Mouse (Mus musculus) testis, adult 2 months (tissue): Measurements from ENCODE around the gene Slc22a29. TPM values are rescaled to one million over a fixed set of nuclear protein-coding genes. Genes with fewer than 3 reads are reported as not detected.
A peak's percentile ranks its signal among the peaks of the same experiment; 100 is the strongest.
"Not testable (repeated sequence)": the region's sequence is repeated elsewhere in the genome, so short reads cannot be mapped to it uniquely, and the experiment has no call there.

Experiments used
- H3K27ac ChIP-seq: fragments of 200-500 bp; 2 replicates; pipeline ENCODE4 v1.5.1; 2012; ENCODE audit warnings: low read depth, low read length; ENCODE audit not compliant: control insufficient read depth, insufficient read depth
- H3K27me3 ChIP-seq: fragments of 200-500 bp; 2 replicates; pipeline ENCODE4 v1.6.1; 2012; ENCODE audit warnings: mild to moderate bottlenecking, low read length, moderate library complexity; ENCODE audit not compliant: control insufficient read depth, insufficient read depth
- H3K36me3 ChIP-seq: fragments of 200-500 bp; 2 replicates; pipeline ENCODE4 v1.6.1; 2012; ENCODE audit warnings: mild to moderate bottlenecking, low read length; ENCODE audit not compliant: control insufficient read depth, insufficient read depth
- H3K4me1 ChIP-seq: fragments of 200-500 bp; 2 replicates; pipeline ENCODE4 v1.6.1; 2012; ENCODE audit warnings: low read length; ENCODE audit not compliant: control insufficient read depth, insufficient read depth
- H3K4me3 ChIP-seq: fragments of 200-500 bp; 2 replicates; pipeline ENCODE4 v1.5.1; 2012; ENCODE audit warnings: low read depth, mild to moderate bottlenecking, low read length, moderate library complexity, mixed read lengths; ENCODE audit not compliant: control insufficient read depth
- CTCF ChIP-seq: fragments of 200-500 bp; IDR thresholded peaks from 2 replicates; pipeline ENCODE4 v1.5.1; 2012; ENCODE audit warnings: low read depth, mild to moderate bottlenecking, inconsistent platforms, low read length, moderate library complexity; ENCODE audit not compliant: control insufficient read depth, insufficient read depth, insufficient replicate concordance
- POLR2A ChIP-seq: fragments of 200-500 bp; IDR thresholded peaks from 2 replicates; pipeline ENCODE4 v1.6.1; 2012; ENCODE audit warnings: low read depth, mild to moderate bottlenecking, inconsistent platforms, low read length, moderate library complexity; ENCODE audit not compliant: control insufficient read depth
- polyA plus RNA-seq: library from polyadenylated mRNA; depleted of rRNA; stranded (reverse); fragments of >200 nt; gene quantifications from 2 replicates; pipeline ENCODE4 v1.2.3, GENCODE M21; 2012; rRNA removed

The Slc22a29 gene
- polyA plus RNA-seq = 0.33 and 0.51 TPM in 2 replicates

GRCm38 (mm10) chr19:8218800-8219199, at the start of gene Slc22a29:
Gene Slc22a29 (minus strand): TSS chr19:8218900.
- Histone ChIP-seq H3K36me3 (no peaks in the 10 kb centered on the region), H3K4me3 (no peak within 1 kb of the TSS), H3K4me1 (no peaks in the 10 kb centered on the region), H3K27ac (no peak within 1 kb of the TSS), H3K27me3 (no peaks in the 10 kb centered on the region)
- no peak for TF ChIP-seq POLR2A
- TF ChIP-seq CTCF = no peak

- no peak for TF ChIP-seq CTCF
- H3K4me3 ChIP-seq = no peak overlapping the region
Measured at GRCm38 (mm10) chr19:8265324-8265723, 46.6 kb upstream of the Slc22a29 start.

GRCm38 (mm10) chr19:8252705-8253037, 34.0 kb upstream of the Slc22a29 start:
- Histone ChIP-seq H3K36me3 (no peaks in the 10 kb centered on the region), H3K4me3 (no peak overlapping the region; the same call in 1 of the 2 replicates), H3K27me3 (no peaks in the 10 kb centered on the region), H3K27ac (no peak overlapping the region), H3K4me1 (peaks cover 4% of the 10 kb centered on the region)
- no peak for TF ChIP-seq CTCF
- no peak for TF ChIP-seq POLR2A

More at GRCm38 (mm10) chr19:8265324-8265723, 46.6 kb upstream of the Slc22a29 start:
- Histone ChIP-seq H3K27me3 (no peaks in the 10 kb centered on the region), H3K36me3 (no peaks in the 10 kb centered on the region), H3K4me1 (no peaks in the 10 kb centered on the region), H3K27ac (no peak overlapping the region)

- Histone ChIP-seq H3K4me3 (peak overlapping the region; percentile 26), H3K27me3 (no peaks in the 10 kb centered on the region), H3K36me3 (no peaks in the 10 kb centered on the region), H3K4me1 (peaks cover 4% of the 10 kb centered on the region), H3K27ac (no peak overlapping the region)
- TF ChIP-seq CTCF (no peak), POLR2A (no peak)
Measured at GRCm38 (mm10) chr19:8251896-8252704, 33.4 kb upstream of the Slc22a29 start.

- H3K27me3 ChIP-seq = no peaks in the 10 kb centered on the region
- H3K36me3 ChIP-seq = no peaks in the 10 kb centered on the region
- H3K27ac ChIP-seq = no peak overlapping the region
- TF ChIP-seq CTCF (no peak), POLR2A (no peak)
- no peaks in the 10 kb centered on the region for H3K4me1 ChIP-seq
- H3K4me3 ChIP-seq = no peak overlapping the region
Measured at GRCm38 (mm10) chr19:8228916-8229315, 10.2 kb upstream of the Slc22a29 start.

GRCm38 (mm10) chr19:8148787-8149523, 69.7 kb downstream of the Slc22a29 start:
- TF ChIP-seq CTCF = no peak
- TF ChIP-seq POLR2A = no peak
- H3K4me1 ChIP-seq = no peaks in the 10 kb centered on the region
- H3K4me3 ChIP-seq = no peak overlapping the region
- H3K27ac ChIP-seq = no peak overlapping the region
- H3K27me3 ChIP-seq = no peaks in the 10 kb centered on the region
- no peaks in the 10 kb centered on the region for H3K36me3 ChIP-seq

- not testable (repeated sequence) for H3K4me1 ChIP-seq, H3K27ac ChIP-seq, H3K27me3 ChIP-seq, H3K4me3 ChIP-seq, H3K36me3 ChIP-seq
Measured at GRCm38 (mm10) chr19:8142716-8143115, 76.0 kb downstream of the Slc22a29 start.

GRCm38 (mm10) chr19:8134127-8134841, 84.4 kb downstream of the Slc22a29 start:
- H3K27ac ChIP-seq, H3K4me3 ChIP-seq, H3K27me3 ChIP-seq, H3K4me1 ChIP-seq, H3K36me3 ChIP-seq: not testable (repeated sequence)

- not testable (repeated sequence) for H3K4me3 ChIP-seq, H3K27ac ChIP-seq, H3K27me3 ChIP-seq, H3K4me1 ChIP-seq, H3K36me3 ChIP-seq
Measured at GRCm38 (mm10) chr19:8131881-8132280, 86.8 kb downstream of the Slc22a29 start, which contains the start of gene Slc22a28. Gene Slc22a28 (minus strand): TSS chr19:8131982.
